Mouse (Mus musculus): ENCODE results near the gene Zp3. TPM values are rescaled to one million over a fixed set of nuclear protein-coding genes. Genes with fewer than 3 reads are reported as not detected.

Gene Zp3
- polyA plus RNA-seq, 2 experiments, result not detected

DNA sequence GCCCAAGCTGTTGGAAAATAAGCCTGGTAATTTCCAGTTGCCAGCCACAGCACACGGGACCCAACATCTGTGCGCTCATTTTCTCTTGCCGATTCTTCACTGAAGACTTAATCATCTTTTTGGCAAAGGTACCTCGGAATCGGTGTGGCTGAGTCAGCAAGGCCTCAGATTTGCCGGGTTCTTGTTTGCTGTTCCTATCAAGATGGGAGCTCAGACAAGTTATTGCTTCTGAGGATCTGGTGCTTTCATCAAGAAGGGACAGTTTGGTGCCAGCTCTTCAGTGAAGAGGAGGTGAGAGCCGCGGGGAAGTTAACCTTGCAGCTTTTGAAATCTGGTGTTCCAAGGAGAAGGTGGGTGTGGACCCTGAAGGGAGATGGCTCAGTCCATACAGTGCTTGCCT lies 16.3 kb downstream of the Zp3 start:
- Histone ChIP-seq H3K9me3 (ENCODE audit: control insufficient read depth, low read length) (no peaks in the 10 kb centered on the region), H3K36me3 (replicated peaks; ENCODE audit: control insufficient read depth, insufficient read depth, low read depth) (no peaks in the 10 kb centered on the region), H3K27me3 (ENCODE audit: control insufficient read depth, insufficient read depth, low read length) (no peaks in the 10 kb centered on the region), H3K4me2 (ENCODE audit: low read depth) (no peak overlapping the region), H3K27ac (no peak overlapping the region), H3K9ac (replicated peaks) (no peak overlapping the region), H3K4me3 (ENCODE audit: insufficient read depth in 1 of 2, low read depth in 2 of 2, low read length in 2 of 2) (no peak overlapping the region), H3K4me1 (replicated peaks; ENCODE audit: control insufficient read depth in 2 of 2, insufficient read depth in 2 of 2, low read length in 1 of 2) (peaks cover 0 to 6% of the 10 kb centered on the region in 2 experiments; a peak in 1 of 4 replicates)
- no peak for TF ChIP-seq EP300 (IDR thresholded peaks at IDR 0.05; ENCODE audit: low read depth)
- TF ChIP-seq CTCF (IDR thresholded peaks at IDR 0.05; ENCODE audit: low read depth), result no peak
- ATAC-seq (ENCODE audit: insufficient read depth) (no peak), DNase-seq (ENCODE audit: low read depth in 3 of 3, low spot score in 3 of 3) (no peak)
- 83% methylated on average over 8 of the region's 8 CpGs for WGBS (ENCODE audit: insufficient replicate concordance)

DNA sequence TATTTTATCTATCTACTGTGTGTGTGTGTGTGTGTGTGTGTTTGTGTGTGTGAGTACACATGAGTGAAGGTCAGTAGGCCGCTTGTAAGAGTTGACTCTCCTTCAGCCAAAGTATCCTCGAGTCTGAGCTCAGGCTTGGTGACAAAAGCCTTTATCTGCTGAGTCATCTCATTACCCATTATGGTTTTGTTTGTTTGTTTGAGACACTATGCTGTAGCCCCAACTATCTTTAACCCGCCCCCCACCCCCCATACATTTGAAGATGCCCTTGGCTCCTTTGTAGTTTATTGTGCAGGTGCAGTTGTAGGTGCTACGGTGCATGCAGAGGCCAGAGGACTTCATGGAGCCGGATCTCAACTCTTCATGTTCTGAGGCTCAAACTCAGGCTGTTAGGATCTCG lies 21.3 kb downstream of the Zp3 start:
- no peaks in the 10 kb centered on the region for H3K9me3 ChIP-seq (ENCODE audit: control insufficient read depth, low read length)
- H3K4me2 ChIP-seq (ENCODE audit: low read depth), result no peak overlapping the region
- ATAC-seq (ENCODE audit: insufficient read depth), result no peak
- no peaks in the 10 kb centered on the region for H3K36me3 ChIP-seq (replicated peaks; ENCODE audit: control insufficient read depth, insufficient read depth, low read depth)
- no peak overlapping the region for H3K27ac ChIP-seq
- no peak overlapping the region for H3K4me3 ChIP-seq (ENCODE audit: insufficient read depth in 1 of 2, low read depth in 2 of 2, low read length in 2 of 2)
- DNase-seq (ENCODE audit: low read depth in 3 of 3, low spot score in 3 of 3), result no peak
- H3K4me1 ChIP-seq (replicated peaks; ENCODE audit: control insufficient read depth in 2 of 2, insufficient read depth in 2 of 2, low read length in 1 of 2), result no peaks in the 10 kb centered on the region; a peak in 1 of 4 replicates
- WGBS (ENCODE audit: insufficient replicate concordance), result 71% methylated on average over 6 of the region's 6 CpGs
- H3K9ac ChIP-seq (replicated peaks), result no peak overlapping the region
- TF ChIP-seq CTCF (IDR thresholded peaks at IDR 0.05; ENCODE audit: low read depth), result no peak
- TF ChIP-seq EP300 (IDR thresholded peaks at IDR 0.05; ENCODE audit: low read depth), result no peak
- no peaks in the 10 kb centered on the region for H3K27me3 ChIP-seq (ENCODE audit: control insufficient read depth, insufficient read depth, low read length)

DNA sequence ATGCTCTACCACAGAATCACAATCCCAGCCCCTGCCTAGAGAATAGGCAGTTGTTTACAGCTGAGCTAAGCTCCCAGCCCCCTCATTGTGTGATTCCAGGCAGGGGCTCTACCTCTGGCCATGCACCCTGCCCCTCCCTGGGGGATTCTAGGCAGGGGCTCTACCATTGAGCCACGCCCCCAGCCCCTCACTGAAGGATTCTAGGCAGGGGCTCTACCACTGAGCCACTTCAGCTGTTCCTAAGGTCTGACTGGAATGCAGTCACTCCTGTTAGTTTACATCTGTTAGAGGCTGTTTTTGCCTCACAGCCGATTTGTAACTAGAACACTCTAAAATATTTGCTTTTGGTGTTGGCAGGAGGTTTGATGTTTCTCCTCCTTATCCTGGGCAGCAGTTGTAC lies 22.4 kb downstream of the Zp3 start:
- Histone ChIP-seq H3K27me3 (ENCODE audit: control insufficient read depth, insufficient read depth, low read length) (no peaks in the 10 kb centered on the region), H3K4me2 (ENCODE audit: low read depth) (no peak overlapping the region), H3K27ac (no peak overlapping the region), H3K4me1 (replicated peaks; ENCODE audit: control insufficient read depth in 2 of 2, insufficient read depth in 2 of 2, low read length in 1 of 2) (no peaks in the 10 kb centered on the region; a peak in 1 of 4 replicates), H3K9ac (replicated peaks) (no peak overlapping the region), H3K4me3 (ENCODE audit: insufficient read depth in 1 of 2, low read depth in 2 of 2, low read length in 2 of 2) (no peak overlapping the region), H3K9me3 (ENCODE audit: control insufficient read depth, low read length) (no peaks in the 10 kb centered on the region), H3K36me3 (replicated peaks; ENCODE audit: control insufficient read depth, insufficient read depth, low read depth) (no peaks in the 10 kb centered on the region)
- TF ChIP-seq CTCF (IDR thresholded peaks at IDR 0.05; ENCODE audit: low read depth) (no peak), EP300 (IDR thresholded peaks at IDR 0.05; ENCODE audit: low read depth) (no peak)
- 33% methylated on average over 2 of the region's 2 CpGs for WGBS (ENCODE audit: insufficient replicate concordance)
- no peak for ATAC-seq (ENCODE audit: insufficient read depth)
- no peak for DNase-seq (ENCODE audit: low read depth in 3 of 3, low spot score in 3 of 3)

DNA sequence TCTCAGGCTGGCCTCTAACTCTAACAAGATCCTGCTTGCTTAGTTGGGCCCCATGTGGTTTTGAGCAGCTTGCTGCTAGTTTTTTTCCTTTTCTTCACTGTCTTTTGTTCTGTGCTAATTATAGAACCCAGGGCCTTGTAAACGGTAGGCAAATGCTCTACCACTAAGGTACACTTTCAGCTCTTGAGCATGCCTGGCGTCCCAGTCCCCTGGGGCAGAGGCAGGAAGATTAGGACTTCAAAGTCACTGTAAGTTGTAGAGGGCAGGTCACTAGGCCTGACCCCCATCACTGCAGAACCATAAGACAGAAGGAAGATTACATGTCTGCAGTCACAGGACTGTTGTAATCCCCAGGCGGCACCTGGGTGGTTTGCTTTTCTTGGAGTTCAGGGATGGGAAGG lies 22.9 kb downstream of the Zp3 start:
- WGBS (ENCODE audit: insufficient replicate concordance), result 28% methylated on average over 3 of the region's 3 CpGs
- Histone ChIP-seq H3K36me3 (replicated peaks; ENCODE audit: control insufficient read depth, insufficient read depth, low read depth) (no peaks in the 10 kb centered on the region), H3K27ac (no peak overlapping the region), H3K4me2 (ENCODE audit: low read depth) (no peak overlapping the region), H3K4me1 (replicated peaks; ENCODE audit: control insufficient read depth in 2 of 2, insufficient read depth in 2 of 2, low read length in 1 of 2) (no peaks in the 10 kb centered on the region; a peak in 1 of 4 replicates), H3K9ac (replicated peaks) (no peak overlapping the region), H3K9me3 (ENCODE audit: control insufficient read depth, low read length) (no peaks in the 10 kb centered on the region), H3K27me3 (ENCODE audit: control insufficient read depth, insufficient read depth, low read length) (no peaks in the 10 kb centered on the region), H3K4me3 (ENCODE audit: insufficient read depth in 1 of 2, low read depth in 2 of 2, low read length in 2 of 2) (no peak overlapping the region)
- ATAC-seq (ENCODE audit: insufficient read depth), result no peak
- DNase-seq (ENCODE audit: low read depth in 3 of 3, low spot score in 3 of 3), result no peak
- no peak for TF ChIP-seq EP300 (IDR thresholded peaks at IDR 0.05; ENCODE audit: low read depth)
- TF ChIP-seq CTCF (IDR thresholded peaks at IDR 0.05; ENCODE audit: low read depth), result no peak

DNA sequence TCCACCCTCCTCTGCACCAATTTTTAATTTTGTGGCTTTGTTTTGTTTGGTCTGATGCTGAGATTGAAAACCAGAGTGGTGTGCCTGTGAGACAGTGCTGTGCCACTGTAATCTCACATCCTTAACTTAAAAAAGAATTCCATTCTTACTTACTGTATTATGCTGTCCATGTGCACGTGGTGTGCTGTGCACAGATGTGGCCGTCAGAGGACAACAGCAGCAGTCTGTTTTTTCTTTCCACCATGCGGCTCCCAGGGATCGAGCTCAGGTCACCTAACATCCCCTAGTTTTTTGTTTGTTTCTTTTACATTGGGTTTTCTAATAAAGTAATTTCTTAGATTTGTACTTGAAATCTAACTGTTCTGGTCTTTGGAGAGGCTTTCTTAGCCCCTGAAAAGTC lies 24.6 kb downstream of the Zp3 start:
- ATAC-seq (ENCODE audit: insufficient read depth) (no peak), DNase-seq (ENCODE audit: low read depth in 3 of 3, low spot score in 3 of 3) (no peak)
- Histone ChIP-seq H3K27ac (no peak overlapping the region), H3K36me3 (replicated peaks; ENCODE audit: control insufficient read depth, insufficient read depth, low read depth) (no peaks in the 10 kb centered on the region), H3K9ac (replicated peaks) (no peak overlapping the region), H3K4me1 (replicated peaks; ENCODE audit: control insufficient read depth in 2 of 2, insufficient read depth in 2 of 2, low read length in 1 of 2) (no peaks in the 10 kb centered on the region; a peak in 1 of 4 replicates), H3K4me3 (ENCODE audit: insufficient read depth in 1 of 2, low read depth in 2 of 2, low read length in 2 of 2) (no peak overlapping the region), H3K9me3 (ENCODE audit: control insufficient read depth, low read length) (no peaks in the 10 kb centered on the region), H3K27me3 (ENCODE audit: control insufficient read depth, insufficient read depth, low read length) (no peaks in the 10 kb centered on the region), H3K4me2 (ENCODE audit: low read depth) (no peak overlapping the region)
- TF ChIP-seq CTCF (IDR thresholded peaks at IDR 0.05; ENCODE audit: low read depth) (no peak), EP300 (IDR thresholded peaks at IDR 0.05; ENCODE audit: low read depth) (no peak)
- 62% methylated on average over 4 of the region's 4 CpGs for WGBS (ENCODE audit: insufficient replicate concordance)

Data from liver, embryonic 14.5 days (tissue).